Mouse (Mus musculus) lung, postnatal 14 days (tissue): Measurements from ENCODE around the gene Alkbh1.

Experiments
- DNase-seq: peaks from one replicate; pipeline ENCODE4 v3.0.0; 2021

Gene Alkbh1

DNA sequence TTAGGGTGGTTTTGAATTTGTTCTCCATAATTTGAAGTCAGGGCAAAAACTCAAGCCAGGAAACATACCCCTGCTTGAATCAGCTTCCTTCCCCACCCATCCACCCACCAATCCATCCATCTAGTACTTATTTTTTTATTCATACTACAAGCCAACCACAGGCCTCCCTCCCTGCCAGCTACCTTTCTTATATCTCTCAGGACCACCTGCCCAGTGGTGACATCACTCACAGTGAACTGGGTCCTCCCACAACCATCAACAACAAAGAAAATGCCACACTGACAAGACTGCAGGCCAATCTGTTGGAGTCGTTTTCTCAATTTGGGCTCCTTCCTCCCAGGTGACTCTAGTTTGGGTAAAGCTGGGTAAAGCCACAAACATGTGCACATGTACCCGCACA, 64.3 kb downstream of the Alkbh1 start:
- no peak for DNase-seq
